Mouse (Mus musculus) embryonic facial prominence, embryonic 11.5 days (tissue): ENCODE measurements around the gene Dnajb12. TPM values are rescaled to one million over a fixed set of nuclear protein-coding genes. Genes with fewer than 3 reads are reported as not detected.
"Not testable (repeated sequence)": the region's sequence is repeated elsewhere in the genome, so short reads cannot be mapped to it uniquely, and the experiment has no call there.

Experiments
- ATAC-seq: fragments of 200-750 bp; cut with Nextera tagmentation; replicated peaks from 2 replicates; pipeline ENCODE4 v1.8.0; 2017; ENCODE audit warnings: low read depth; ENCODE audit not compliant: insufficient number of reproducible peaks, low FRiP score, low TSS enrichment
- DNase-seq: peaks from one replicate; pipeline ENCODE4 v3.0.0-alpha.2; 2015; ENCODE audit warnings: low spot score
- H3K27ac ChIP-seq: fragments of 300-500 bp; sonication (generic); replicated peaks from 2 replicates; pipeline ENCODE4 v1.5.1; 2014; ENCODE audit warnings: mild to moderate bottlenecking, low read depth, low read length, control low read depth
- H3K27me3 ChIP-seq: fragments of 300-500 bp; sonication (generic); 2 replicates; pipeline ENCODE4 v1.6.1; 2014; ENCODE audit warnings: mild to moderate bottlenecking, low read length, moderate library complexity, mixed read lengths; ENCODE audit not compliant: control insufficient read depth, insufficient read depth
- H3K36me3 ChIP-seq: fragments of 300-500 bp; sonication (generic); replicated peaks from 2 replicates; pipeline ENCODE4 v1.6.1; 2014; ENCODE audit warnings: low read depth, mild to moderate bottlenecking, low read length, moderate library complexity, mixed read lengths; ENCODE audit not compliant: control insufficient read depth, insufficient read depth
- H3K4me1 ChIP-seq: fragments of 300-500 bp; sonication (generic); 2 replicates; pipeline ENCODE4 v1.6.1; 2014; ENCODE audit warnings: low read length, mixed read lengths; ENCODE audit not compliant: control insufficient read depth, insufficient read depth
- H3K4me2 ChIP-seq: fragments of 300-500 bp; sonication (generic); 2 replicates; pipeline ENCODE4 v1.6.1; 2014; ENCODE audit warnings: low read depth, mild to moderate bottlenecking, control low read depth, low read length, moderate library complexity
- H3K4me3 ChIP-seq: fragments of 300-500 bp; sonication (generic); 2 replicates; pipeline ENCODE4 v1.5.1; 2014; ENCODE audit warnings: low read depth, low read length, control low read depth
- H3K9ac ChIP-seq: fragments of 300-500 bp; sonication (generic); replicated peaks from 2 replicates; pipeline ENCODE4 v1.6.1; 2014; ENCODE audit warnings: mild to moderate bottlenecking, control low read depth, low read length
- H3K9me3 ChIP-seq: fragments of 300-500 bp; sonication (generic); replicated peaks from 2 replicates; pipeline ENCODE4 v1.6.1; 2016; ENCODE audit warnings: mild to moderate bottlenecking, low read length, inconsistent platforms, mixed read lengths; ENCODE audit not compliant: control insufficient read depth
- WGBS: fragments of 180-500 bp; shearing (Covaris S2); extraction: QIAGEN DNeasy Blood & Tissue Kit; methylation state at CpG from one replicate; pipeline ENCODE4 v1.1.7; 2014; 5-methylcytosine and 5-hydroxymethylcytosine counted together
- polyA plus RNA-seq: library from polyadenylated mRNA; unstranded; fragments of >200 nt; fragmentation: Nextera tagmentation; extraction: Ambion mirVana; gene quantifications from 2 replicates; pipeline ENCODE4 v1.2.1, GENCODE M21; 2014

The Dnajb12 gene
- polyA plus RNA-seq, 1 experiment from 2014 or later: 19.4 TPM

- H3K36me3 ChIP-seq: no peaks in the 10 kb centered on the region
- no peaks in the 10 kb centered on the region for H3K9me3 ChIP-seq
- ATAC-seq (no peak), DNase-seq (no peak)
- 65% methylated on average over 4 of the region's 4 CpGs for WGBS
- no peak overlapping the region for H3K27ac ChIP-seq
- H3K9ac ChIP-seq: no peak overlapping the region
- H3K4me1 ChIP-seq: no peaks in the 10 kb centered on the region
- H3K4me3 ChIP-seq: no peak overlapping the region
- no peak overlapping the region for H3K4me2 ChIP-seq
- H3K27me3 ChIP-seq: no peaks in the 10 kb centered on the region
Measured at GRCm38 (mm10) chr10:59863620-59864019, 15.7 kb upstream of the Dnajb12 start.

DNA sequence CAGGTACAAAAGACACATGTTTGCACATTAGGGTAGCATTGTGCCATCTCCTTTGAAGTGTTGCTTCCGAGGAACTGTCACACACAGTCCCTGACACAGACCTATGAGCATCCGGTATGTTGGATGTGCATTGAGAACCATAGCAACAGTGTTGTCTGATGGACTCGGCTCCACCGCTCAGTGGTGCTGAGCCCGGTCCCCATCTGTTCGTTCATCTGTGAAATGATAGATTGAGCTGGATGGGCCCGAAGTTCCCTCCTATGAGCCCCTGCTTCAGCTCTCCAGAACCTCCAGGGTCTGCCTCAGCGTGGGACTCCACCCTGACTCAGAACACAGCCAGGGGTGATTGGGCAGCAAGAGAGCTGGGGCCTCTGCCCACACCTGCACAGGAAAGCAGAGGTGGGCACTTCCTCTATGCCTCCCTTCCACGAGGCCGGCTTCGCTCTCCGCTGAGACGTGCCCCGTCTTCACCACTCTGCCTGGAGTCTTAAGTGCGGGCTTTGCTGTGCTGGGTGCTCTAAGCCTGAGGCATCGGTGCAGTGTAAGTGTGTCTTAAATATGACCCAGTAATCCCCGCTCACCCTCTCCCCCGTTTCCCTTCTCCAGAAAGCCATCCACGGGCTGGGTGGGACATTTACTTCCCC, 15.0 kb upstream of the Dnajb12 start:
- Histone ChIP-seq H3K36me3 (no peaks in the 10 kb centered on the region), H3K9ac (no peak overlapping the region), H3K27ac (no peak overlapping the region), H3K27me3 (no peaks in the 10 kb centered on the region), H3K4me3 (no peak overlapping the region), H3K4me1 (no peaks in the 10 kb centered on the region), H3K9me3 (no peaks in the 10 kb centered on the region), H3K4me2 (no peak overlapping the region)
- ATAC-seq (no peak; the same call in 1 of the 2 replicates), DNase-seq (no peak)
- 82% methylated on average over 19 of the region's 19 CpGs for WGBS

GRCm38 (mm10) chr10:59864884-59865726, 14.3 kb upstream of the Dnajb12 start:
- Histone ChIP-seq H3K4me1 (no peaks in the 10 kb centered on the region), H3K9me3 (no peaks in the 10 kb centered on the region), H3K4me3 (no peak overlapping the region), H3K36me3 (no peaks in the 10 kb centered on the region), H3K4me2 (no peak overlapping the region), H3K27me3 (no peaks in the 10 kb centered on the region), H3K9ac (no peak overlapping the region), H3K27ac (no peak overlapping the region)
- DNase-seq: peak; percentile 86
- peak; percentile 46; the same call in 1 of the 2 replicates for ATAC-seq
- 36% methylated on average over 13 of the region's 13 CpGs for WGBS

DNA sequence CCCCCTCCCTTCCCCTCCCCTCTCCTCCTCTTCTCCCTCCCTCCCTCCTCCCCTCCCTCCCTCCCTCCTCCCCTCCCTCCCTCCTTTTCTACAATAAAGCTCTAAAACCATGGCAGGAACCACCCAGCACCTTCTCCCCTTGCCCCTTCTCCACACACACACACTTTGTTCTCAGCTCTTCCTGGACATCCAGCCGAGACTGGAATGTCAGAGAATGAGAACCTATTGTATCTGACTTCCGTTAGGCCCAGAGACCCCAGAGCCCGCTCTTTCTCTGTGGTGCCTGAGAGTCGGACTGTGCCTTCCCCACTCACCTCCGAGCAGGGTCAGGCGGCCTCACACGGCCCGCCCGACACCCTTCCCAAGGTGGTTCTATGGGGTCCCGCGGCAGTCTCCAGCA, 11.1 kb upstream of the Dnajb12 start:
- no peaks in the 10 kb centered on the region for H3K27me3 ChIP-seq
- no peak overlapping the region for H3K4me2 ChIP-seq
- no peak overlapping the region for H3K4me3 ChIP-seq
- H3K9ac ChIP-seq: no peak overlapping the region
- H3K4me1 ChIP-seq: no peaks in the 10 kb centered on the region
- no peaks in the 10 kb centered on the region for H3K36me3 ChIP-seq
- ATAC-seq (no peak), DNase-seq (no peak)
- H3K27ac ChIP-seq: no peak overlapping the region
- 53% methylated on average over 11 of the region's 11 CpGs for WGBS
- H3K9me3 ChIP-seq: no peaks in the 10 kb centered on the region

DNA sequence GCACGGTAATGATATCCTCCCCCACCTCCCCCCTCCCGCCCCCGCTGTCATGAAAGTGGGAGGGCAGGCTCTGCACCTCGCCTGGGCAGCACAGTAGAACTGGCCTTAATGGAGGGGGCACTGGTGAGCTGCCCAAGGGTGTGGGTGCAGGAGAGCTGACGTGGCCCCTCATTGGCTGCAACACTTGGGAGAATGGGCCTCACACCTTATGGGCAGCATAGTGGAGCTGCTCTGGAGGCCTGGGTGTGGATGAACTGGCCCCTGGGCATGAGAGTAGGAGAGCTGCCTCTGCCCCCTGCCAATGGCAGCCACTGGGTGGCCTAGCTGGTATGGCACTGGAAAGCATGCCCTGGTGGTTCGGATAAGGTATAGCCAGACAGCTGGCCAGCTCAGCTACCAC, 9.3 kb upstream of the Dnajb12 start:
- Histone ChIP-seq H3K4me3 (no peak overlapping the region), H3K36me3 (no peaks in the 10 kb centered on the region), H3K9me3 (no peaks in the 10 kb centered on the region), H3K27me3 (no peaks in the 10 kb centered on the region), H3K4me2 (no peak overlapping the region), H3K4me1 (no peaks in the 10 kb centered on the region), H3K27ac (no peak overlapping the region), H3K9ac (no peak overlapping the region)
- WGBS: 90% methylated on average over 6 of the region's 6 CpGs
- ATAC-seq (no peak), DNase-seq (no peak)

DNA sequence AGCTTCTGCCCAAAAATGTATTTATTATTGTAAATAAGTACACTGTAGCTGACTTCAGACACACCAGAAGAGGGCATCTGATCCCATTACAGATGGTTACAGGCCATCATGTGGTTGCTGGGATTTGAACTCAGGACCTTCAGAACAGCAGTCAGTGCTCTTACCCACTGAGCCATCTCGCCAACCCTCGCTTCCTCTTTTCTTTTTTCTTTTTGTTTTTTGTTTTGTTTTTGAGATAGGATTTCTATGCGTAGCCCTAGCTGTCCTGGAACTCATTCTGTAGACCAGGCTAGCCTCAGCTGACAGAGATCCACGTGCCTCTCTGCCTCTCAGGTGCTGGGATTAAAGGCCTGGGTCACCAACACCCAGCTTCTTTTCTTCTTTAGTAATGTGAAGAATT, 6.7 kb upstream of the Dnajb12 start:
- not testable (repeated sequence) for H3K27ac ChIP-seq, H3K27me3 ChIP-seq, H3K36me3 ChIP-seq, H3K4me1 ChIP-seq, H3K4me3 ChIP-seq, ATAC-seq, DNase-seq, H3K9ac ChIP-seq, H3K4me2 ChIP-seq, H3K9me3 ChIP-seq
- WGBS: 88% methylated on average over 4 of the region's 4 CpGs

DNA sequence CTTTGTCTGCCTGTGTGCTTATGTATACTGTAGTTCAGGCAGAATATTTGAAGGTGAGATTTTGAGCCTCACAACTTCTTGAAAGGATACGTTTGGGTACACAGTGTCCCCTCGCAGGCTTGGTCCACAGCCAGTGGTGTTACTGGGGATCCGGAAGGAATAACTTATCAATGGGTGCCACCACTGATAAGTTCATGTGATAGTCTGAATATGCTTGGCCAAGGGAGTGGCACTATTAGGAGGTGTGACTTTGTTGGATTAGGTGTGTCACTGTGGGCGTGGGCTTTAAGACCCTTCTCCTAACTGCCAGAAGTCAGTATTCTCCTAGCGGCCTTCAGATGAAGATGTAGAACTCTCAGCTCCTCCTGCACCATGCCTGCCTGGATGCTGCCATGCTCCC, 6.2 kb upstream of the Dnajb12 start:
- H3K27me3 ChIP-seq: no peaks in the 10 kb centered on the region
- no peaks in the 10 kb centered on the region for H3K4me1 ChIP-seq
- DNase-seq: no peak
- ATAC-seq: no peak
- H3K27ac ChIP-seq: no peak overlapping the region
- no peaks in the 10 kb centered on the region for H3K36me3 ChIP-seq
- H3K9me3 ChIP-seq: no peaks in the 10 kb centered on the region
- H3K4me2 ChIP-seq: no peak overlapping the region
- H3K9ac ChIP-seq: no peak overlapping the region
- H3K4me3 ChIP-seq: no peak overlapping the region
- WGBS: 92% methylated on average over 5 of the region's 5 CpGs

GRCm38 (mm10) chr10:59873613-59874012, 5.7 kb upstream of the Dnajb12 start:
- Histone ChIP-seq H3K27ac (no peak overlapping the region), H3K9me3 (no peaks in the 10 kb centered on the region), H3K4me1 (no peaks in the 10 kb centered on the region), H3K9ac (no peak overlapping the region), H3K36me3 (no peaks in the 10 kb centered on the region), H3K27me3 (no peaks in the 10 kb centered on the region), H3K4me2 (no peak overlapping the region), H3K4me3 (no peak overlapping the region)
- 80% methylated on average over 5 of the region's 5 CpGs for WGBS
- ATAC-seq: no peak
- DNase-seq: no peak
